Mouse (Mus musculus) right cerebral cortex, postnatal 36 days (tissue): ENCODE data around the gene Susd6.

Experiments
- DNase-seq, 2 experiments: peaks; one replicate each; pipeline ENCODE4 v3.0.0; 2022; ENCODE audit warnings: low spot score in 2 of 2, mixed read lengths in 1 of 2

Gene Susd6

DNA sequence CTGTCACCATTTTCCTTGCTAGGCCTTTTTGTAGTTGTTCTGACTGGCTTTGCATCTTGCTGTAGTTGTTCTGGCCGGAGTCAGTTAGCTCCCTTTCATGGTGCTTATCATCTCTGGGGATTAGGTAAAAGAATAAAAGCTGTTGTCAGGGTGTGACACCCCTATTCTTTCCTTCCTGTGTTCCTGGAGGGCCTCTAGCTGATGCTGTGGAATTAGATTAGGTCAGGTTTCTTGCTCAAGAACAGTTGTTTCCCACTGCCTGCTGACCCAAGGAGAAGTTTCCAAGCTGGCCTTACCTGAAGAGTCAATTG is 22.2 kb downstream of the Susd6 start:
- no peak for DNase-seq

DNA sequence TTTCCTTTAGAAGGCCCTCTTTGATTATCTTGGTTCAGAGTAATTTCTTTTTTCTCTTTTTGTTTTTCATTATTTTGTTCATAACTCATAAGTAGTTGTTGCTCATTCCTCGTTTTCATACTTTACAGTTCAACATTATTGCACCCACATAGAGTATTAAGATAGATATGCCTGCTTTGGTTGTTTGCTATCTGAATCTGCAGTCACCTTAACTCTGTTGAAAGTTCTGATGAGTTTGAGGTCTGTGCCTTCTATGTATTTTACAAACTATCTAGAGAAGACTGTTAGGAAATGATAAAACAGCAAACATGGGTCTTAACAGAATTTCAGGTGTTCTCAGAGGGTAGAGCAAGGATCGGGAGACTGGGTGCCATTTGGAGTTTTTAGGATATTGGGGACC is 23.1 kb downstream of the Susd6 start:
- no peak for DNase-seq

DNA sequence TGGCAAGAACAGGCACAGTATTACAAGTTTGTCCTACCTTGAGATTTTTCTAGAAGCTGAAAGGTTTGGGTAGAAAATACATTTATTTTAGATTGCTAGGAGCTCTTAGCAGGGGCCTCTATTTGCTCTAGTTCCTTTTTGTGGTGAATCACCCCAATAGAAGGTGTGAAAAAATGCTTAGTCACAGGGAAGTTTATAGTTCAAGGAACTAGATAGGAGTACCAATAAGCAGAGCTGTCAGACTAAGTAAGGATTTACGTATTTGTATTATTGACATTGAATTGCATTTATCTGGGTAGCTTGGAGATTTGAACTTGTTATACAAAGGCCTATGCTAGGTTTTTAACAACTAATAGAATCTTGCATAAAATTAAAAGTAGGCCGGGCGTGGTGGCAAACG is 23.6 kb downstream of the Susd6 start:
- no peak for DNase-seq

DNA sequence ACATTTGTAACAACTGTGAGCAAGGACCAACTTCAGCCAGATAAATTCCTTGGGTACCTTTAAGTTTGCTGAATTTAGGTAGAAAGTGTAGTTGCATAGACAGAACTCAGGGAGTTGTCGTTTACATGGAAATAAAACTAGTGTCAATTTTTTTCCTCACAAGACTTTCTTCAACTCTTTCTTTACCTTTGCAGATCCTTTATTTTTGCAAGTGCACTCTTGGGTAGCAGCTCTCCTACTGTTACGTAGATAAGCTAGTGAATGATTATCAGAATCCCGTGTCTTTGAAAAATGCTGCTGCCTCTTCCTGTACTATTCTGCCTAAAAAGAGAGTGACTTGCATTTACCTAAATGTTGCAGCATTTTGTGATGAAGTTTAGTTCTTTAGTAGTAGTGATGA is 24.2 kb downstream of the Susd6 start:
- DNase-seq = no peak

DNA sequence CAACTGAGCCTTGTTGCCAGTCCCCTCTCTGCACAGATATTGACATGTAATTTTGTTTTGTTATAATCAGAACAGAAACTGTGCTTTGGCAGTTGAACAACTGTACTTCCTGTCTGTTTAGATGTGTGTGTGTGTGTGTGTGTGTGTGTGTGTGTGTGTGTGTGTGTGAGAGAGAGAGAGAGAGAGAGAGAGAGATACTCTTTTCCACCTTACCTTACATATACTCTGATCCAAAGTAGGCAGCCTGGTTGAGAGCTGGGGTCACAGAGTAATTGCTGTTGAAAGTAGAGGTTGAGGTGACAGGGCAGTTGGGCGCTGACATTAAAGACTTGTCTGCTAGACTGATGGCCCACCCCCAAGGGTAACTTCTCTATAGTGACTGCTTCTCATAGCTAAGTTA is 25.0 kb downstream of the Susd6 start:
- DNase-seq = no peak

DNA sequence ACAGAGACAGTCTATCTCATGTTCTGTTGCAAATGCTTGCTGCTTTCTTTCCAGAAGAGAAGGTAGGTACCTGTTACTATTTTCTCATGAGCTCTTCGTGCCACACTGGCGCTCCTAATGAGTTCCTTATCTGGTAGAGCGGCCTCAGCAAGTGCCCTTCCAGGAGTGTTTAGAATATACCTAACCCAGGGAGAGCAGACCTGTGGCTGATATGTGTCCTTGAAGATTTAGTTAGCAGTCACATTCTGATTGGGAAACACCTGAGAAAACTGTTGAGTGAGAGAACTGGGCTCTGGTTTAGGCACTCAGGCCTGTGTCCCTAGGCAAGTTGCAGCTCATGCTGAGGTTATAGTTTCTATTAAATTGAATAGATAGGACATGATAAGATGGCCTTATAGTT is 25.6 kb downstream of the Susd6 start:
- DNase-seq = no peak

DNA sequence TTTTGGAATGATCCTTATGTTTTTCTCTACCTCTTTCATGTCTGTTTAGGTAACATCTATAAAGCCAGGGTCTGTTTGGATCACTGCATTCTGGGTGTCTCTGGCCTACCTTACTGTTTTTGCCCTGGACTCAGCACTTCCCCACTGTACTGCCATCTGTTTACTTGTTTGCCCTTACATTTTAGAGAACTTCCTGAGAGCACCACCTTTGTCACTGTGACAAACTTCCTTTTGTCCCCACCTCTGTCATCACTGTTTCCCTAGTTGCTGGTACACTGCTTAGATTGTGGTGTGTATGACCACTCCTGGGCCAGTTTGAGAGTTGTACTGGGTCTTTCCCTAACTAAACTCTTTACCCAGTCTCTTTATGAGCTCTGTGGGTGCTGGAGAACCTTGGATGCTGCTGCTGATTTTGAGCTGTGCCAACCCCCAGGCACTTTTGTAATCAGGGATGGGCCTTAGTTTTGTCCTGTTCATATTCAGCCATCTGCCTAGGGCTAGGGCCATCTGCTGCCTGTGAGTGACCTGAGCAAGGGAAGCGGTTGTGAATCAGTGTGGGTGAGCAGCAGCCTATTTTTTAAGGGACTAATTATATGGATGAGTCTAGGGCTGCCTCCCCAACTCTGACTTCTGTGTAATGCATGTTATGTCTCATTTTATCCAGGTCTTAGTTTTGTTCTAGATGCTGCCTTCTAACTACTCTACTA is 26.2 kb downstream of the Susd6 start:
- DNase-seq = no peak

DNA sequence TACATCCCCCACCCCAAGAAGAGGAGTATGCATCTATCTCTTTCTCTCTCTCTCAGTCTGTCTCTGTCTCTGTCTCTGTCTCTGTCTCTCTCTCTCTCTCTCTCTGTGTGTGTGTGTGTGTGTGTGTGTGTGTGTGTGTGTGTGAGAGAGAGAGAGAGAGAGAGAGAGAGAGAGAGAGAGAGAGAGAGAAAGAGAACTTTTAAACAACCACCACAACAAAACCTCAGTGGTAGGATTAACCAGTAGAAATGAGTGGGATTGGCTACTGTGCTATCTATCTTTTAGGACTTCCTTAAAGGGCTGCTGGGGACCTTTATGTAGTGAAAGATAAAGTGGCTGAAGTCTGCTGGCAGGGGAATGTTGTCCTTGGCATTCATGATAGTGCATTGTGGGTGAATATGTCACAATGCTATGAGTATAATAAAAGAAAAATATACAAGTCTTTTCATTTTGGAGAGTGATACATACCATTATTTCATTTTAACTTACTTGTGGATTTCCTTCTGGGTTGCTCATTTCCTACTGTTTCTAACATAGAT is 27.5 kb downstream of the Susd6 start:
- DNase-seq = no peak

DNA sequence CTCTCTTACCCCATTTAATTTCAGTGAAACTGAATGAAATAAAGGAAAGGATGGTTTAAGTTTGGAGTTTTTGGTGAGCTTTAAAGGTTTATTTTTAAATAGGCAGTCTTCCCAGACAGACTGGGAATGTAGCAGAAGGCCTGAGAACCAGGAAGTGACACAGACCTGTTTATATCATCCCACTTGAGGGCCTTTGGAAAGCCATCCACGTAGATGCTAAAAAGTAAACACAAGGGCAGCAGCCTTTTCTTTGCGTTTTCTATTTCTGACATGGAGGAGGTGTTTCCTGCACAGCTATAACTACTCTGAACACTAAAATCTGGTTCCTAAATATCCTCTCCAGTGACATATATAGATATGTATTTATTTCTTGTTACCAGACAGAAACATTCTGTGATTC is 28.7 kb downstream of the Susd6 start:
- DNase-seq = peak in 1 of 2 experiments; percentile 35

DNA sequence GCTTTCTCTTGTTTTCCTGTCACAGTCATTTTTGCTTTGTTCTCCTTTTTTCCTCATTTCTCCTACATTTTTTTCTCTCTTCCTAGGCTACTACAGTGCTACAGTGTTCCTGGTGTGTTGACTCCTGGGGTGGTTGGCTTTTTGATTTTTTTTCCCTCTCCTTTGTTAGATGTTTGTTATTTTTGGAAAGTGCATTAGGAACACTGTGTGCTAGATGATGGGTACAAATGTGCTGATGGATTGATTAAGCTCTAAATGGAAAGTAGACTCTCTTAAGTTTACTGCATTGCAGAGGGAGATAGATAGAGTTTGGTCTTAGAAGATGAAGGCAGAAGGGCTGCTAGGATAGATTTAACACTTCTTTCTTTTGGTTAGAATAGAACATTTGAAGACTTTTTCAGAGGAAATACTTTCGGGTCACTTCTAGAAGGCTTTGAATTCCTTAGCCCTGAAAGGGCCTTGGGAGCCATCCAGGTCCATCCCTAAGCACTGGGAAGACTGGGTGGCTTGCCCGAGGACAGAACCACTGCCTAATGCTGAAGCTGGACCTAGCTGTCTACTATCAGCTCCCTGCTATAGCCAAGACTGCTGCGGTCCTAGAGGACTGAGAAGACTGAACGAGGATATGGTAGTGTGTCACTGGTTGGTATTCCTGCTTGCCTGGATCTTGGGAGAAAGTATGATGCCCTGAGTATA is 31.1 kb downstream of the Susd6 start:
- no peak for DNase-seq

DNA sequence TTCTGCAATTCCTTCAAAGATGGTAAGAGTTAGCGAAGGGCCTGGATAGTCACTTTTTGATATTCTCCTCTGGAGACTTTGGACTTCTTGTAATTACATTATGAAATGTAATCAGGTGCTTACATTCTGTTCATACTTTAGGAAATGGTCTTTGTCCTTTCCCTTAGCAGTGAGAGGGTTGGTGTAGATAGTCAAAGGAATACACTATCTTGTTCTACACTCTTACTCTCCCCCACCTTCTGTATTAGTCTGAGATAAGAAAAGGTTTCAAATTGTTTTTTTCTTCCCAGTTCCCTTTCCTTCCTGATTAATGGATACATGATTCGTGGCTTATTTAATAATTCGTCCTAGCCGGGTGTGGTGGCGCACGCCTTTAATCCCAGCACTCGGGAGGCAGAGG is 32.2 kb downstream of the Susd6 start:
- no peak for DNase-seq

DNA sequence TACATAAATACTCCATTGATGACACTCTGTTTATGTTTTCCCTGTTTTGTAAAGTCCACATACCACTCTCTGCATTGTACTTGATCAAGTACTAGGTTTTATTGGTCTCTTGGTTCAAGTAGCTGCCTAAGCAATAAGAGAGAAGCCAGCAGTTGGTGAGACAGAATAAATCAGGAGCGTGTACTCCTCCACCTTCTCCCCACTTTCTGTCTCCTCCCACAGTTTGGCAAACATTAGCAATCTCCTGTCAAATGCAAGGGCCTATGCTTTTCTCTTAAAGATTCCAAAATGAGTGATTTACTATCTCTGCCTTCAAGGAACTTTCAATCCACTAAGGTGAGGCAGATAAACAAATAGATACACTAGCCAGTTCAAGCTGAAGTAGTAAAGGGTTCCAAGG is 33.9 kb downstream of the Susd6 start:
- DNase-seq = no peak

DNA sequence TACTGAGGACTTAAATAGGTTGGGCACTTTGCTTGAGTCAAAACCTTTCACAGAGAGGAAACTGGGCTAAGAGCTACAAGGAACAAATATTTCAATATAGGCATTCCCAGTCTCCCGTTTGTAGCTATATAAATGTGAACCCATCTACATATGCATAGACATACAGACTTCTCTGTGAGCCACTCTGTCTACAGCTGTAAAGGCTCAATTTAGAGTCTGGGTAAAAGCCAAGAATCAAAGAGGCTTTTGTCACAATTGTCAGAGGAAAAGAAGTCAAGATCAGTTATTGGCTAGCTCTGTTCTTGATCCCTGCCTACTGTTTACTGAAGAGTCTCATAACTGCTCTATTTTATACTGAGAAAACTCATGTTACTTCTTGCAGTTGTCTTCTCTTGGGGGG is 36.1 kb downstream of the Susd6 start:
- DNase-seq = no peak

DNA sequence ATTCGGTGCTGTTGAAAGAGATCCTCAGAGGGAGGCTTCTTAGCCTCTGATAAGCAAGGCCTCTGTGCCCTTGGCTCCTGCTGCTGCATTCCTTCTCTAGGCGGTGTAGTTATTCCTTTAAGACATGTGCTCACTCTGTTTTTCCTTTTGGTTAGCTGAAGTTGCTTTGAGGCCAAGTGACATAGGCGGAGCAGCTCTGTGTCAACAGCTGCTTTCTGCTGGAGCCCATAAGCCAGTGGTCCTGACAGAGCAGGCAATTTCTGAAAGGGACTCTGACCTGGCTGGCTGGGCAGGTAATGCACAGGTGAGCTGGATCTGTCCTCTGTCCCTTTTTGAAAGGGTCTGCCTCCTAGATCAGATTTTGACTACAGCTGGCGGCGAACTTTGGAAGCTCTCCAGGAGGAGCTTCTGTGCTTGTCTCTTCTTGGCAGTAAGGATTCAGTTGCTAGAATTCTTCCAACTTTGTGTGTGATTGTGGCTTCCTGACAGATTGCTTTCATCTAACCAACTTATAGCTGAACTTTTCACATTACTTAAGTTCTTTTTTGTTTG is 37.2 kb downstream of the Susd6 start:
- DNase-seq = no peak

DNA sequence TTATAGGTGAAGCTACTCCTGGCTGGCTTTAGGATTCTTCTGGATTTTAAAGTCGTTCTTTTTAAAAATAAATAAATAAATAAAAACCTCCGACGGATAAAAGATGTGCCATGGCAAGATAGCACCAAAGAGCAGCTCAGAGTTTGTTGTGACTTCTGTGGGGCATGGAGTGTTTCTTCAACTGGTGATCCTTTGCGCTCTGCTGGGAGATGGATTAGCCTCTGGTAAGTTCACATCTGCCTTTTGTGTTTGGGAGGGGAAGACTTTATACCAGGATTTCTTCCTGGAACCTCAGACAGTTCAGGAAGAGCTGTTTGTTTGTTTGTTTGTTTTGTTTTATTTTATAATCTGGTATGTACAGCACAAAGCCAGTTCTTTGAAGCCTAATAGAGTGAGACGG is 37.7 kb downstream of the Susd6 start:
- no peak for DNase-seq

DNA sequence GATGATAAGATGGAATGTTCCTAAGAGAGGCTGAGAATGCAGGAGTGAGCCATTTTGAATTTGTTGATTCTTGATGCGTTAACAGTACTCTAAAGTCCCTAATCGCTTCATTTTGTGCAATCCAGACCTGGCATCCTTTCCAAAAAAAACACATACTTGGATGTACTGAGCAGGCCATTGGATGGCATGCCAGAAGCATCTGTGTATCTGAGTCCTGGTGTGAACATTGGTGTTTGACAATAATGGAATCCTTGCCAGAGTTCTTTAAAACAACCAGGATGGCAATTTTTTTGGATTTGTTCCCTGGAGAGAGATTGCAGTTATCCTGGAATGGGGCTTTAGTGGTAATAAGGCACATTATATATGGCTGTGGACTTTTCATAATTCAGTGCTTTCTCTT is 38.6 kb downstream of the Susd6 start:
- no peak for DNase-seq

DNA sequence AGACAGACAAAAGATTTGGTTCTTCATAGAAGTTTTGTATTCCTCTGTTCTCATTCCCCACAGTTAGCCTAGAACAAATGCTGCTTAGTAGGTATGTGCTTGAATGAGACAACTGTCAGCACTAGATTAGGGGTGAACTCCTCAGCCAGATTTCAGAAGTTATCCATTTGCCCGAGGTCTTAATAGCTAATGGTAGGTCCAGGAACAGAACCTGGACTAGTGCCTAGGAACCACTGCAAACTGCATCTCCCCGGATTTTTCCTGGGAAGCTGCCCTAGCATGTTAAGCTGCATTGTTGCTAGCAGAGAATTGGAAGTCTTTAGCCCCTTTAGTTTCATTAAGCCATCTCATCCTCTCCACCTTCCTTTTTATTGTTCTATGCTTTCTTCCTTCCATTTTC is 39.9 kb downstream of the Susd6 start:
- no peak for DNase-seq

DNA sequence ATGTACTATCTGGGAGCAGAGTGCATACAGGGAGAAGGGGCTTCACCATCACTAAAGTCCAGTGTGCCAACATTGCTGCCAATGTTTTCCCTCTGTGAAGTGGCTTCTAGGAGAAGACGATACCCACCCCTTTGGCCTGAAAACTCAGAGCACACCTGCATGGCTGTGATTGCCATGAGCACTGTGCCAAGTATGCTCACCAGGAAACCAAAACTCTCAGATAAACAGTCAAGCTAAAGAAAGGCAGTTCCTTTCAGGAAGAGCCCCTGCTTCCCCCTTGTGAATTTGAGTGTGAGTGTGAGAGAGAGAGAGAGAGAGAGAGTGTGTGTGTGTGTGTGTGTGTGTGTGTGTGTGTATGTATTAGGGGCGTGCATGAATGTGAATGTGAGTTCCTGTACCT is 40.5 kb downstream of the Susd6 start:
- DNase-seq = no peak

DNA sequence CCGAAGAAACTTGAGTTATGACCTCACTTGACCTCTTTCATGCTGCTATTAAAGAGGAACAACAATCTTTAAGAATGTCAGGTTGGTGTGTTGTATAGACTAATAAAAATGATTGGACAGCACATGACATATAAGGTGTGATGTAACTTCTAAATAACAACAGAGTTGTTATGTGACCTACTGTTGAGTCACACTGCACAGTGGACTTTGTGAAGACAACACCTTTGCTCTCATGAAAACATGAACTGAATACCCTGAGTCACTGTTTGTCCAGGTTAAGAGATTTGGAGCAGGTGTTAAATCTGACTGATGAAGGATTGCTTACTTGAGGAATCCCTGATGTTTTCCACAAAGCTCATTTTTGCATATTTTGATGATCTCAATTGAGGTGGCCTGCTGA is 42.0 kb downstream of the Susd6 start:
- no peak for DNase-seq

DNA sequence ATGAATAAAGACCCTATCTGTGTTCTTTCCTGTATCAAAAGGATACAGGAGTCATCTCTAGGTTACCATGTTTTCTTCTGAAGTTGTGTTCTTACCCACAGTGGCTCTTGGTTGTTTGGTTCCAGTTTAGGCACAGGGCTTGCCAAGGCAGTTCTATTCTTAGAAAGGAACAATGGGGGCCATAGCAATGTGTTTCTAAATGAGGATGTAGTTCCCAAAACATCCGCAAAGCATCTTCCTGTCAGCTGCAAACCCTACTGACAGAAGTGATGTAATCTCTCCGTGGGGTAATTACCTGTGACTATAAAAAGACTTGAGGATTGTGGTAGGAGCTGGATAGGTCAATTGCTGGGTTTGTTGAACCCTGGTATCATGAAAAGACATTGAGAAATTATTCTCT is 43.2 kb downstream of the Susd6 start:
- no peak for DNase-seq

DNA sequence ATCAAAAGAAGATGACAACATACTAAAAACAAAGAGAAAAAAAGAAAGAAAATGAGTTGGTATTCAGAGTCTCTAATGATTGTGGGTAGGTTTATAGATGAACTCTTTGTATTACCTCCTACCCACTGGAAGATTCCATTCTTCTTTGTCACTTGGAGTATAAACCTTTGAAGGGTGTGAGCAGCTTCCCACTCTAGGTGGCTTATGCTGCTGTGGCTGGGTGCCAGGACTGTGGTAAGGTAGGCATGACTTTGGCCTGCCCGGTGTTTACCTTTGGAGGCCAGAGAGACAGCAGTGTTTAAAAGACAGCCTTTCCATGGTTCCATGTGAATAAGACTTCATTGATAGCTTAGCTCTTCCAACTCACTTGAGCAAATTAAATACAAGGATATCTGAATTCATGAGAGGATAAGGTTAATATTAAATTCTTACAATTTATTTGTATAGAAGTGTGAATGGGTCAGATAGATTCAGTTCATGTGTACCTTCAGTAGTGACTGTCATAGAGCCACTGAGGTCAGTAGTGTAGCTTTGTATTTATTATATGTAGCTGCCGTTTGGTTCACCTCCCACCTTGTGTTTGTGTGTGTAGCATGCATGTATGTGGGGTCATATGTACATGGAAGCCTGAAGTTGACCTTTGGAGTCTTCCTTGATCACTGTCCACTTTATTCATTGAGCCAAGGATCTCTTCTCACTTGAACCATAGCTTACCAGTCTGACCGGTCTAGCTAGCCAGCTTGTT is 44.0 kb downstream of the Susd6 start:
- no peak for DNase-seq

DNA sequence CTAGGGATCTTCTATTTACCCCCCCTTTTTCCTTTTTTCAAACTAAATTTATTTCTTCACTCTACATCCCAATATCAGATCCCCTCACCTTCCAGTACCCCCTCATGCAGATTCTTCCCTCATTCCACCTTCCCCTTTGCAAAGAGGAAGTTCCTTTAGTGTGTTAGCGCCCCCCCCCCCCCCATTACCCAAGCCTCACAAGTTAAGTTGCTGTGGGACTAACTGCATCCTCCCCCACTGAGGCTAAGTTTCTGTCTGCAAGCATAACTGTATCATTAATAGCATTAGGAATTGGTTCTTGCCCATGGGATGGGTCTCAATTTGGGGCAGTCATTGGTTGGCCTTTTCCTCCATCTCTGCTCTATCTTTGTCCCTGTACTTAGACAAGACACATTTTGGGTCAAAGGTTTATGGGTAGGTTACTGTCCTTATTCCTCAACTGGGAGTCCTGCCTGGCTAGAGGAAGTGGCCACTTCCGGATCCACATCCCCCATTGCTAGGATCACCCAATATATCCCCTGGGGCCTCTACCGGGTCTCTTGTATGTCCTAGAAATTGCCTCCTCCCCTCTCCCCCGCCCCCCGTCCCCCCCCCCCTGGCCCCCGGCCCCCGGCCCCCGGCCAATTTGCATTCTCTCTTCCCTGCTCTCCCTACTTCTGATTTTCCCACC is 44.7 kb downstream of the Susd6 start:
- DNase-seq = no peak
